Mouse (Mus musculus): ENCODE measurements around the gene Gsto2. TPM values are rescaled to one million over a fixed set of nuclear protein-coding genes. Genes with fewer than 3 reads are reported as not detected.

Gsto2 gene
- total and polyA plus RNA-seq, 2 experiments = 0.32 to 1.3 TPM

DNA sequence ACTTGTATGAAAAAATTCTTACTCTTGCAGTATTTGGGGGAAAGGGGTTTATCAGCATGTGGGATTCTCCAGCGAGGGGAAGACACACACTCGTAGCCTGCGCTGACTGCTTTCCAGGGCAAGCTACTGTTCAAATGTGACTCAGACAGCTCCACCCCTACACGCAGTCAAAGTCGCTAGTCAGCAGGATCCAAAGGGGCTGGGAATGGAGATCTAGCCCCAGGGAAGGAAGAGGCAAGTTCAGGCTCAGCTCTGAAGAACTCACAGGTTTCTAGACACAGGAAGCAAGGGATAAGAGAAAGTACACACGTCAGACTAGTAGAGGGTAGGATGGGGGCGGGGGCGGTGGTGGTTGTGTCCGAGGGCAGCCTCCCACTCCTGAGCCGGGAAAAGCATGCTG lies 35.2 kb downstream of the Gsto2 start:
- H3K27me3 ChIP-seq (ENCODE audit: control insufficient read depth, insufficient read depth, low read length) = no peaks in the 10 kb centered on the region
- DNase-seq (ENCODE audit: extremely low read depth, low read depth, low spot score) = no peak
- peaks cover 6% of the 10 kb centered on the region; the same call in 1 of the 2 replicates for H3K4me1 ChIP-seq (ENCODE audit: control insufficient read depth, insufficient read depth, low read length)
- H3K9ac ChIP-seq (ENCODE audit: low read depth, low read length) = no peak overlapping the region
- no peak overlapping the region for H3K4me3 ChIP-seq (ENCODE audit: insufficient read depth, low read depth, low read length)
- no peaks in the 10 kb centered on the region for H3K36me3 ChIP-seq (ENCODE audit: control insufficient read depth, insufficient read depth, low read length)
- no peaks in the 10 kb centered on the region for H3K79me2 ChIP-seq (ENCODE audit: control insufficient read depth, insufficient read depth, low read length)
- TF ChIP-seq POLR2A (IDR thresholded peaks at IDR 0.05; ENCODE audit: extremely low read depth, insufficient read depth, low read length) (no peak), CTCF (IDR thresholded peaks at IDR 0.05; ENCODE audit: low read depth, low read length) (no peak)
- 74% methylated on average over 10 of the region's 10 CpGs for WGBS
- no peak overlapping the region for H3K27ac ChIP-seq (replicated peaks; ENCODE audit: insufficient read depth, low read depth, low read length)

DNA sequence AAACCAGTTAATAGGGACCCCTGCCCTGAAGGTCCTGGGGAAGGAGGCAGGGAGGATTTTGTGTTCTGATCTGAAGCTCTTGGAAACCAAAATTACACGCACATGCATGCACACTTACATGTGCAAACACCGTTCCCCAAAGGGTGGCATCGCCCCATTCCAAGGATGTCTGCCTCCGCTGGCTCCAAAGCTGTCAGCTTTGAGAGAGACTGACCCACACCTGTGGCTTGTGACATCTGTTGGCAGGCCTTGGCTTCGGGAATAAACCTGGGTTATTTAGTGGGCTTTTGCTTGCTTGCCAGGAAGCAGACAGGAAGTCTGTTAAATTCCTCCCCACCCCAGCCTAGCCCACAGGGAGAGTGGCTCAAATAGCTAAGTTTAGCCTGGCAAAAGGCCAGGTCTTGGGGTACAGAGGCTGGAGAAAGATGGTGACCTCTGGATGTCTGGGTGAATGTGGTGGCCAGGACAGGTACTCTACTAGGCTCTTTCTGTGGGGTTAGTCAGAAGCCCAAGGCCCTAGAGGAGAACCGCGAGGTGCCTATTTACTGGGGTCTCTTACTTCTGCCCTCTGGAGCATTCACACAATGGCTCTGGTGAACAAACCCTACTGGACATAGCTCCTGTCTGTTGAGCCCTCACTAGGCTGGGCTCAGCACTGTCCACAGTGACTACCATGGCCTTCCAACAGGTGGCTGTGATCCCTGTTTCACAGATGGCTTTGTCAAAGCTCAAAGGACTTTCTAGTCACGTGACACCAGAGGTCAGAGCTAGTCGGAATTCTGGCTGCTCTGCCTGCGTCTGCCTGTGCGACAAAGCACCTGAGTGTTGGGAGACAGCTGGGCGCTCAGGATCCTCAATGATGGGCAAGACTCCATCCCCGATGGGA lies 37.2 kb downstream of the Gsto2 start:
- TF ChIP-seq POLR2A (IDR thresholded peaks at IDR 0.05; ENCODE audit: extremely low read depth, insufficient read depth, low read length) (no peak), CTCF (IDR thresholded peaks at IDR 0.05; ENCODE audit: low read depth, low read length) (no peak)
- no peak overlapping the region for H3K4me3 ChIP-seq (ENCODE audit: insufficient read depth, low read depth, low read length)
- no peak for DNase-seq (ENCODE audit: extremely low read depth, low read depth, low spot score)
- H3K27ac ChIP-seq (replicated peaks; ENCODE audit: insufficient read depth, low read depth, low read length) = no peak overlapping the region
- no peaks in the 10 kb centered on the region for H3K36me3 ChIP-seq (ENCODE audit: control insufficient read depth, insufficient read depth, low read length)
- H3K27me3 ChIP-seq (ENCODE audit: control insufficient read depth, insufficient read depth, low read length) = no peaks in the 10 kb centered on the region
- H3K4me1 ChIP-seq (ENCODE audit: control insufficient read depth, insufficient read depth, low read length) = peaks cover 6% of the 10 kb centered on the region; the same call in 1 of the 2 replicates
- no peak overlapping the region for H3K9ac ChIP-seq (ENCODE audit: low read depth, low read length)
- 66% methylated on average over 13 of the region's 13 CpGs for WGBS
- H3K79me2 ChIP-seq (ENCODE audit: control insufficient read depth, insufficient read depth, low read length) = no peaks in the 10 kb centered on the region

DNA sequence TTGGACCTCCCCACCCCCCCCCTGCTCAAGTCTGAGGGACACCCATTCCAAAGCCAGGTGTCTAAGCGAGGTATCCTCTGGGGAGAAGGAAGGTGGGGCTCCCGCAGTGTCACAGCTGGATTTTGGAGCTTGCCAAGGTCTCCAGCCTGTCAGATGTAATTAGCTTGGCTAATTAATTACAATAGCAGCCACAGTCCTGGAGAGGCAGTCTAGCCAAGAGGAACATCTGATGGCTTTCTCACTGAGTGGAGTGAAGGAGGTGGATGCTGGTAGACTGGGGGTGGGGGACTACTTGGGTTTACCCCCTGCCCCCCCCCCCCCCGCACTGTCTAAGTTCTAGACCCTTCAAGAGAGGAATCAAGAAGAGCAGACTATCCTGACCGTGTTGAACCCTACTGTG lies 38.3 kb downstream of the Gsto2 start:
- Histone ChIP-seq H3K4me1 (ENCODE audit: control insufficient read depth, insufficient read depth, low read length) (peaks cover 6% of the 10 kb centered on the region; the same call in 1 of the 2 replicates), H3K79me2 (ENCODE audit: control insufficient read depth, insufficient read depth, low read length) (no peaks in the 10 kb centered on the region), H3K27ac (replicated peaks; ENCODE audit: insufficient read depth, low read depth, low read length) (no peak overlapping the region), H3K4me3 (ENCODE audit: insufficient read depth, low read depth, low read length) (no peak overlapping the region), H3K36me3 (ENCODE audit: control insufficient read depth, insufficient read depth, low read length) (no peaks in the 10 kb centered on the region), H3K27me3 (ENCODE audit: control insufficient read depth, insufficient read depth, low read length) (no peaks in the 10 kb centered on the region), H3K9ac (ENCODE audit: low read depth, low read length) (no peak overlapping the region)
- 79% methylated on average over 4 of the region's 4 CpGs for WGBS
- DNase-seq (ENCODE audit: extremely low read depth, low read depth, low spot score) = no peak
- TF ChIP-seq CTCF (IDR thresholded peaks at IDR 0.05; ENCODE audit: low read depth, low read length) = no peak
- no peak for TF ChIP-seq POLR2A (IDR thresholded peaks at IDR 0.05; ENCODE audit: extremely low read depth, insufficient read depth, low read length)

DNA sequence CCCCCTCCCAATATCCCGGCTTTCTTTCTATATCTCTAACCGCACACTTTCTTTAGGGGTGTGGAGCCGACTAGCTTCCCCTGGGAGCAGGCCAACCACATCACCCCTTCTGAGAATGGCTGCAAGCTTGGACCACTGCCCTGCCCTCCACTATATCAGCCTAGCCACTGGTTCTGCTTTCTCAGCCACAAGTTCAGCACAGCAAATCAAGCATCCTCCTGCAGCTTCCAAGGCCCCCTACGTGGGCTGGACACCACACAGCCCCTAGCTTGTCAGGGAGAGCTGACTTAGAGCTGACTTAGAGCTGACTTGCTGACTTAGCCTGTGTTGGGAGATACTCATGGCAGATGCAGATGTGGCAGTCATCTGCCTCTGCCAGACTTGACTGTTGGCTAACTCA lies 39.7 kb downstream of the Gsto2 start:
- Histone ChIP-seq H3K4me1 (ENCODE audit: control insufficient read depth, insufficient read depth, low read length) (peaks cover 6% of the 10 kb centered on the region; the same call in 1 of the 2 replicates), H3K27ac (replicated peaks; ENCODE audit: insufficient read depth, low read depth, low read length) (no peak overlapping the region), H3K27me3 (ENCODE audit: control insufficient read depth, insufficient read depth, low read length) (no peaks in the 10 kb centered on the region), H3K36me3 (ENCODE audit: control insufficient read depth, insufficient read depth, low read length) (no peaks in the 10 kb centered on the region), H3K4me3 (ENCODE audit: insufficient read depth, low read depth, low read length) (no peak overlapping the region), H3K79me2 (ENCODE audit: control insufficient read depth, insufficient read depth, low read length) (no peaks in the 10 kb centered on the region), H3K9ac (ENCODE audit: low read depth, low read length) (no peak overlapping the region)
- TF ChIP-seq POLR2A (IDR thresholded peaks at IDR 0.05; ENCODE audit: extremely low read depth, insufficient read depth, low read length) (no peak), CTCF (IDR thresholded peaks at IDR 0.05; ENCODE audit: low read depth, low read length) (no peak)
- 82% methylated on average over 4 of the region's 4 CpGs for WGBS
- no peak for DNase-seq (ENCODE audit: extremely low read depth, low read depth, low spot score)

DNA sequence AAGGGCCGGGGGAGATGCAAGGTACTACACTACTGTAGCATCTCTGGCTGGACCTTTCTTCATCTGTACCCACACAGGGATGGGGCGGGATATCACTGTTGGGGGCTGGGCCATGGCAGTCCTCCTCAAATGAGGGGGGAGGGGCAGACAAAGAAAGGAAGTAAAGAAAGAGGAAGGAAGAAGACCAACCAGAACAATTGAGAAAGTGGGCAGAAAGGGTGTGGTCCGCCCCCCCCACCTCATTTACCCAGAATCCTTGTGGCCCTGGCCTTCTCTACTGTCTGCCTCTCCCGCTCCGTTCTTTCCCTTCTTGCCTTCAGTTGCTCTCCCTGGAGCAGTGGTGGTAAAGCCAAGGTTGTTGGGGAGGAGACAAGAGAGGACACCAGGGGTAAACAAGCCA lies 40.3 kb downstream of the Gsto2 start:
- no peaks in the 10 kb centered on the region for H3K36me3 ChIP-seq (ENCODE audit: control insufficient read depth, insufficient read depth, low read length)
- H3K4me1 ChIP-seq (ENCODE audit: control insufficient read depth, insufficient read depth, low read length) = peaks cover 6% of the 10 kb centered on the region; the same call in 1 of the 2 replicates
- H3K4me3 ChIP-seq (ENCODE audit: insufficient read depth, low read depth, low read length) = no peak overlapping the region
- H3K27ac ChIP-seq (replicated peaks; ENCODE audit: insufficient read depth, low read depth, low read length) = no peak overlapping the region
- H3K27me3 ChIP-seq (ENCODE audit: control insufficient read depth, insufficient read depth, low read length) = no peaks in the 10 kb centered on the region
- no peaks in the 10 kb centered on the region for H3K79me2 ChIP-seq (ENCODE audit: control insufficient read depth, insufficient read depth, low read length)
- TF ChIP-seq CTCF (IDR thresholded peaks at IDR 0.05; ENCODE audit: low read depth, low read length) (no peak), POLR2A (IDR thresholded peaks at IDR 0.05; ENCODE audit: extremely low read depth, insufficient read depth, low read length) (no peak)
- no peak for DNase-seq (ENCODE audit: extremely low read depth, low read depth, low spot score)
- no peak overlapping the region for H3K9ac ChIP-seq (ENCODE audit: low read depth, low read length)
- 94% methylated on average over 5 of the region's 5 CpGs for WGBS

DNA sequence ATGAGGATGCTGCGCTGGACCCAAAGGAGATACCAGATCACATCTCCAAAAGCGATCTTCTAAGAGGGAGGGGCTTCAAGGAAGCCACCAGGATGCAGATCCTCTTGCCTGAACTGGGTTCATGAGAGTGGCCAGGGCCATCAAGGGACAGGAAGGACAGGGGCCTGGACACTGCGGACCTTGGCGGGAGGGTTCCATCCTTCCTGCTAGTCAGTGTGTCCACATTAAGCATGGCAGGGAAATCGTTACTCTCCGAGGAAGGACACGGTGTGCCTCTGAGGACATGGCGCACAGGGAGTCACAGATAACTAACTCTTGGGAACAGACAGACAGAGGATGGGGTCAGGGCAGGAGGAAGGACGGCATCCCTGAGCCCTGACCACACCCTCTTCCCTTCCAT lies 42.3 kb downstream of the Gsto2 start:
- Histone ChIP-seq H3K4me1 (ENCODE audit: control insufficient read depth, insufficient read depth, low read length) (no peaks in the 10 kb centered on the region), H3K9ac (ENCODE audit: low read depth, low read length) (no peak overlapping the region), H3K27me3 (ENCODE audit: control insufficient read depth, insufficient read depth, low read length) (no peaks in the 10 kb centered on the region), H3K4me3 (ENCODE audit: insufficient read depth, low read depth, low read length) (no peak overlapping the region), H3K79me2 (ENCODE audit: control insufficient read depth, insufficient read depth, low read length) (no peaks in the 10 kb centered on the region), H3K36me3 (ENCODE audit: control insufficient read depth, insufficient read depth, low read length) (no peaks in the 10 kb centered on the region), H3K27ac (replicated peaks; ENCODE audit: insufficient read depth, low read depth, low read length) (no peak overlapping the region)
- no peak for DNase-seq (ENCODE audit: extremely low read depth, low read depth, low spot score)
- TF ChIP-seq POLR2A (IDR thresholded peaks at IDR 0.05; ENCODE audit: extremely low read depth, insufficient read depth, low read length) (no peak), CTCF (IDR thresholded peaks at IDR 0.05; ENCODE audit: low read depth, low read length) (no peak)
- 72% methylated on average over 9 of the region's 9 CpGs for WGBS

Data from liver, adult 2 months (tissue).